Mouse (Mus musculus) bone marrow macrophage, adult 2 months (primary cell): ENCODE measurements around the gene Samsn1.

Experiments used
- CTCF ChIP-seq: IDR thresholded peaks from 2 replicates; pipeline ENCODE4 v1.5.1; 2012; ENCODE audit warnings: low read depth, mild to moderate bottlenecking, low read length, moderate library complexity
- POLR2A ChIP-seq: IDR thresholded peaks from 2 replicates; pipeline ENCODE4 v1.6.1; 2012; ENCODE audit warnings: mild to moderate bottlenecking, low read depth, low read length, borderline replicate concordance

GRCm38 (mm10) chr16:76000127-76000526 is 22.0 kb downstream of the Samsn1 start:
- TF ChIP-seq CTCF: no peak
- no peak for TF ChIP-seq POLR2A
